Comparison of ENCODE assay signal across 31 mouse cellular contexts in genomic region chr5:30963916-30964315, GRCm38 (mm10). TPM values are rescaled to one million over a fixed set of nuclear protein-coding genes. Genes with fewer than 3 reads are reported as not detected.
"Had no signal": no experiment of that assay in that cellular context is flagged by ENCODE, and none has a peak within 500 bp of the region (broad histone marks: within the 10 kb centered on the region; RNA-seq: fewer than 3 reads in every experiment).

No protein-coding gene starts in this region.

- H3K27me3 ChIP-seq: embryonic facial prominence, embryonic 12.5 days; embryonic facial prominence, embryonic 13.5 days; embryonic facial prominence, embryonic 15.5 days; forebrain, embryonic 15.5 days had no signal

- H3K4me3 ChIP-seq: embryonic facial prominence, embryonic 10.5 days; embryonic facial prominence, embryonic 12.5 days; embryonic facial prominence, embryonic 13.5 days; embryonic facial prominence, embryonic 15.5 days; erythroblast, embryonic 14.5 days; forebrain, embryonic 10.5 days; forebrain, embryonic 12.5 days; forebrain, embryonic 13.5 days; forebrain, embryonic 15.5 days; gastrocnemius, adult 2 months; heart, adult 2 months had no signal

- ATAC-seq: forebrain, embryonic 13.5 days; forebrain, embryonic 14.5 days; forebrain, embryonic 15.5 days; forebrain, embryonic 16.5 days; forebrain, postnatal 0 days had no signal

- H3K27ac ChIP-seq: embryonic facial prominence, embryonic 10.5 days; embryonic facial prominence, embryonic 12.5 days; embryonic facial prominence, embryonic 13.5 days; embryonic facial prominence, embryonic 15.5 days; forebrain, embryonic 10.5 days; forebrain, embryonic 12.5 days; forebrain, embryonic 13.5 days; forebrain, embryonic 15.5 days; gastrocnemius, adult 2 months; heart, adult 2 months had no signal

- H3K4me2 ChIP-seq: embryonic facial prominence, embryonic 12.5 days; embryonic facial prominence, embryonic 13.5 days; embryonic facial prominence, embryonic 15.5 days; forebrain, embryonic 12.5 days; forebrain, embryonic 13.5 days; forebrain, embryonic 15.5 days had no signal

- H3K9me3 ChIP-seq: embryonic facial prominence, embryonic 10.5 days; embryonic facial prominence, embryonic 12.5 days; embryonic facial prominence, embryonic 13.5 days; embryonic facial prominence, embryonic 15.5 days; forebrain, embryonic 10.5 days; forebrain, embryonic 12.5 days; forebrain, embryonic 13.5 days; forebrain, embryonic 15.5 days had no signal

- DNase-seq: cerebellum, adult 8-10 months; cerebellum, adult 9-10 months; cerebellum, adult 9-11 months; cerebellum, postnatal 10 days; cerebellum, postnatal 14 days; cerebellum, postnatal 25 days; cerebellum, postnatal 36 days; embryo, embryonic 11 days; forebrain, postnatal 0 days; gastrocnemius, adult 2 months; gastrocnemius, postnatal 14 days; gastrocnemius, postnatal 25 days; gastrocnemius, postnatal 36 days; heart, adult 11 months; heart, adult 18-20 months; heart, adult 2 months had no signal

- H3K9ac ChIP-seq: embryonic facial prominence, embryonic 12.5 days; embryonic facial prominence, embryonic 13.5 days; embryonic facial prominence, embryonic 15.5 days; forebrain, embryonic 12.5 days; forebrain, embryonic 13.5 days; forebrain, embryonic 15.5 days; forebrain, postnatal 0 days had no signal

- H3K36me3 ChIP-seq: embryonic facial prominence, embryonic 12.5 days; forebrain, embryonic 12.5 days; forebrain, embryonic 15.5 days had no signal

RNA-seq across cellular contexts. Expression of gene Tcf23, which starts 4.5 kb away (rescaled TPM):
- total RNA-seq: common myeloid progenitor, adult 5-6 weeks; forebrain, postnatal 0 days; granulocyte monocyte progenitor cell, adult 5-6 weeks had no signal
- polyA plus RNA-seq: embryonic facial prominence, embryonic 10.5 days; embryonic facial prominence, embryonic 11.5 days; embryonic facial prominence, embryonic 12.5 days; embryonic facial prominence, embryonic 13.5 days; erythroblast, embryonic 14.5 days; forebrain, embryonic 10.5 days; forebrain, embryonic 11.5 days; forebrain, embryonic 12.5 days; forebrain, embryonic 13.5 days; forebrain, embryonic 14.5 days; forebrain, embryonic 15.5 days; forebrain, embryonic 16.5 days; forebrain, postnatal 0 days had no signal

RNA-seq across cellular contexts. Expression of gene Cgref1, which starts 18.5 kb away (rescaled TPM):
- total RNA-seq: common myeloid progenitor, adult 5-6 weeks had no signal
- polyA plus RNA-seq: erythroblast, embryonic 14.5 days had no signal
